Mouse (Mus musculus) embryonic facial prominence, embryonic 15.5 days (tissue): ENCODE measurements around the gene Nmnat3. TPM values are rescaled to one million over a fixed set of nuclear protein-coding genes. Genes with fewer than 3 reads are reported as not detected.

Experiments used
- ATAC-seq: fragments of 200-750 bp; cut with Nextera tagmentation; 2 replicates; pipeline ENCODE4 v1.8.0; 2017; ENCODE audit warnings: low read depth, moderate TSS enrichment; ENCODE audit not compliant: insufficient number of reproducible peaks, low FRiP score, low TSS enrichment
- H3K27ac ChIP-seq: fragments of 300-500 bp; sonication (generic); replicated peaks from 2 replicates; pipeline ENCODE4 v1.5.1; 2015; ENCODE audit warnings: mild to moderate bottlenecking, inconsistent platforms
- H3K27me3 ChIP-seq: fragments of 300-500 bp; sonication (generic); 2 replicates; pipeline ENCODE4 v1.6.1; 2015; ENCODE audit warnings: inconsistent platforms
- H3K36me3 ChIP-seq: fragments of 300-500 bp; sonication (generic); 2 replicates; pipeline ENCODE4 v1.6.1; 2015; ENCODE audit warnings: mild to moderate bottlenecking, inconsistent platforms
- H3K4me1 ChIP-seq: fragments of 300-500 bp; sonication (generic); 2 replicates; pipeline ENCODE4 v1.6.1; 2015; ENCODE audit warnings: inconsistent platforms
- H3K4me2 ChIP-seq: fragments of 300-500 bp; sonication (generic); replicated peaks from 2 replicates; pipeline ENCODE4 v1.6.1; 2015; ENCODE audit warnings: mild to moderate bottlenecking, inconsistent platforms
- H3K4me3 ChIP-seq: fragments of 300-500 bp; sonication (generic); replicated peaks from 2 replicates; pipeline ENCODE4 v1.5.1; 2015; ENCODE audit warnings: mild to moderate bottlenecking, inconsistent platforms
- H3K9ac ChIP-seq: fragments of 300-500 bp; sonication (generic); 2 replicates; pipeline ENCODE4 v1.6.1; 2015; ENCODE audit warnings: inconsistent platforms
- H3K9me3 ChIP-seq: fragments of 300-500 bp; sonication (generic); replicated peaks from 2 replicates; pipeline ENCODE4 v1.6.1; 2016; ENCODE audit warnings: inconsistent platforms
- WGBS: fragments of 180-500 bp; shearing (Covaris S2); methylation state at CpG from one replicate; pipeline ENCODE4 v1.1.7; 2015; 5-methylcytosine and 5-hydroxymethylcytosine counted together
- polyA plus RNA-seq: library from polyadenylated mRNA; unstranded; fragments of >200 nt; fragmentation: Nextera tagmentation; extraction: Ambion mirVana; gene quantifications from 2 replicates; pipeline ENCODE4 v1.2.1, GENCODE M21; 2015

Nmnat3 gene
- polyA plus RNA-seq, 1 experiment from 2014 or later = 7.9 TPM

- Histone ChIP-seq H3K9me3 (no peaks in the 10 kb centered on the region), H3K36me3 (no peaks in the 10 kb centered on the region), H3K27ac (no peak overlapping the region), H3K9ac (no peak overlapping the region), H3K4me3 (no peak overlapping the region), H3K4me1 (no peaks in the 10 kb centered on the region), H3K27me3 (no peaks in the 10 kb centered on the region), H3K4me2 (no peak overlapping the region)
- 78% methylated on average over 6 of the region's 6 CpGs for WGBS
- no peak for ATAC-seq
These were observed 25.6 kb downstream of the Nmnat3 start for GRCm38 (mm10) chr9:98312622-98313374.

- 89% methylated on average over 6 of the region's 6 CpGs for WGBS
- no peak overlapping the region for H3K27ac ChIP-seq
- no peak overlapping the region for H3K4me2 ChIP-seq
- no peak for ATAC-seq
- H3K4me3 ChIP-seq = no peak overlapping the region
- no peaks in the 10 kb centered on the region for H3K4me1 ChIP-seq
- H3K27me3 ChIP-seq = no peaks in the 10 kb centered on the region
- H3K9me3 ChIP-seq = no peaks in the 10 kb centered on the region
- no peak overlapping the region for H3K9ac ChIP-seq
- H3K36me3 ChIP-seq = no peaks in the 10 kb centered on the region
These were observed 26.4 kb downstream of the Nmnat3 start for GRCm38 (mm10) chr9:98313587-98313986.

- Histone ChIP-seq H3K4me2 (no peak overlapping the region), H3K27ac (no peak overlapping the region), H3K4me3 (no peak overlapping the region), H3K36me3 (no peaks in the 10 kb centered on the region), H3K9ac (no peak overlapping the region), H3K9me3 (no peaks in the 10 kb centered on the region), H3K4me1 (no peaks in the 10 kb centered on the region), H3K27me3 (no peaks in the 10 kb centered on the region)
- WGBS = 84% methylated on average over 7 of the region's 7 CpGs
- no peak for ATAC-seq
These were observed 26.9 kb downstream of the Nmnat3 start for GRCm38 (mm10) chr9:98314059-98314650.

GRCm38 (mm10) chr9:98317897-98318296 is 30.7 kb downstream of the Nmnat3 start:
- Histone ChIP-seq H3K27ac (no peak overlapping the region), H3K4me1 (no peaks in the 10 kb centered on the region), H3K9me3 (0 out of 2 replicates have a peak, but pooled peaks cover 4% of the 10 kb centered on the region), H3K27me3 (no peaks in the 10 kb centered on the region), H3K36me3 (no peaks in the 10 kb centered on the region), H3K4me3 (no peak overlapping the region), H3K4me2 (no peak overlapping the region), H3K9ac (no peak overlapping the region)
- ATAC-seq = no peak
- 79% methylated on average over 4 of the region's 4 CpGs for WGBS

GRCm38 (mm10) chr9:98318875-98319274 is 31.6 kb downstream of the Nmnat3 start:
- Histone ChIP-seq H3K4me1 (no peaks in the 10 kb centered on the region), H3K27ac (no peak overlapping the region), H3K9ac (no peak overlapping the region), H3K4me3 (no peak overlapping the region), H3K27me3 (no peaks in the 10 kb centered on the region), H3K4me2 (no peak overlapping the region), H3K36me3 (no peaks in the 10 kb centered on the region), H3K9me3 (0 out of 2 replicates have a peak, but pooled peaks cover 4% of the 10 kb centered on the region)
- WGBS = 32% methylated on average over 3 of the region's 3 CpGs
- ATAC-seq = no peak

- Histone ChIP-seq H3K4me2 (no peak overlapping the region), H3K36me3 (no peaks in the 10 kb centered on the region), H3K27me3 (no peaks in the 10 kb centered on the region), H3K4me1 (no peaks in the 10 kb centered on the region), H3K4me3 (no peak overlapping the region), H3K27ac (no peak overlapping the region), H3K9me3 (0 out of 2 replicates have a peak, but pooled peaks cover 4% of the 10 kb centered on the region), H3K9ac (no peak overlapping the region)
- 78% methylated on average over 3 of the region's 3 CpGs for WGBS
- ATAC-seq = no peak
These were observed 33.5 kb downstream of the Nmnat3 start for GRCm38 (mm10) chr9:98320785-98321184.

GRCm38 (mm10) chr9:98326088-98326487 is 38.9 kb downstream of the Nmnat3 start:
- Histone ChIP-seq H3K36me3 (no peaks in the 10 kb centered on the region), H3K9ac (no peak overlapping the region), H3K4me2 (no peak overlapping the region), H3K27me3 (no peaks in the 10 kb centered on the region), H3K9me3 (0 out of 2 replicates have a peak, but pooled peaks cover 4% of the 10 kb centered on the region), H3K4me1 (peaks cover 12% of the 10 kb centered on the region; the same call in 1 of the 2 replicates), H3K4me3 (no peak overlapping the region), H3K27ac (no peak overlapping the region)
- WGBS = 74% methylated on average over 1 of the region's 1 CpGs
- ATAC-seq = no peak

- no peak for ATAC-seq
- no peak overlapping the region for H3K9ac ChIP-seq
- WGBS = 88% methylated on average over 10 of the region's 10 CpGs
These were observed 41.4 kb downstream of the Nmnat3 start for GRCm38 (mm10) chr9:98328415-98329176.

GRCm38 (mm10) chr9:98329274-98330105 is 42.3 kb downstream of the Nmnat3 start:
- no peaks in the 10 kb centered on the region for H3K27me3 ChIP-seq
- H3K36me3 ChIP-seq = no peaks in the 10 kb centered on the region
- WGBS = 43% methylated on average over 20 of the region's 20 CpGs
- H3K9ac ChIP-seq = no peak overlapping the region
- H3K27ac ChIP-seq = no peak overlapping the region
- H3K4me2 ChIP-seq = peak overlapping the region; percentile 17; the same call in 1 of the 2 replicates
- no peaks in the 10 kb centered on the region for H3K9me3 ChIP-seq
- peak; percentile 58 for ATAC-seq
- H3K4me1 ChIP-seq = peaks cover 12% of the 10 kb centered on the region; the same call in 1 of the 2 replicates
- no peak overlapping the region for H3K4me3 ChIP-seq

More at GRCm38 (mm10) chr9:98328415-98329176, 41.4 kb downstream of the Nmnat3 start:
- Histone ChIP-seq H3K4me3 (no peak overlapping the region), H3K36me3 (no peaks in the 10 kb centered on the region), H3K4me1 (peaks cover 12% of the 10 kb centered on the region; the same call in 1 of the 2 replicates), H3K27ac (no peak overlapping the region), H3K9me3 (no peaks in the 10 kb centered on the region), H3K27me3 (no peaks in the 10 kb centered on the region), H3K4me2 (no peak overlapping the region)

GRCm38 (mm10) chr9:98333219-98333754 is 46.1 kb downstream of the Nmnat3 start:
- no peak for ATAC-seq
- 73% methylated on average over 3 of the region's 3 CpGs for WGBS
- H3K9me3 ChIP-seq = no peaks in the 10 kb centered on the region
- H3K27ac ChIP-seq = no peak overlapping the region
- H3K4me3 ChIP-seq = no peak overlapping the region
- H3K36me3 ChIP-seq = no peaks in the 10 kb centered on the region
- H3K4me1 ChIP-seq = peaks cover 20% of the 10 kb centered on the region
- no peak overlapping the region for H3K9ac ChIP-seq
- no peak overlapping the region for H3K4me2 ChIP-seq
- no peaks in the 10 kb centered on the region for H3K27me3 ChIP-seq
